Mouse (Mus musculus): Measurements from ENCODE around the gene Kcnh1.

- TF ChIP-seq EP300 (optimal IDR thresholded peaks at IDR 0.05) = no peak
- no peak for TF ChIP-seq CTCF (IDR thresholded peaks at IDR 0.05; ENCODE audit: low read depth)
Observed at GRCm38 (mm10) chr1:192439151-192439837, 248.7 kb downstream of the Kcnh1 start.

All from stomach, postnatal 0 days (tissue).